Mouse (Mus musculus) urinary bladder, postnatal 36 days (tissue): ENCODE results near the gene Tubb5.

Experiments used
- DNase-seq, 2 experiments: peaks; one replicate each; pipeline ENCODE4 v3.0.0; 2022; ENCODE audit warnings: low spot score in 2 of 2, mixed read lengths in 1 of 2

Gene Tubb5

DNA sequence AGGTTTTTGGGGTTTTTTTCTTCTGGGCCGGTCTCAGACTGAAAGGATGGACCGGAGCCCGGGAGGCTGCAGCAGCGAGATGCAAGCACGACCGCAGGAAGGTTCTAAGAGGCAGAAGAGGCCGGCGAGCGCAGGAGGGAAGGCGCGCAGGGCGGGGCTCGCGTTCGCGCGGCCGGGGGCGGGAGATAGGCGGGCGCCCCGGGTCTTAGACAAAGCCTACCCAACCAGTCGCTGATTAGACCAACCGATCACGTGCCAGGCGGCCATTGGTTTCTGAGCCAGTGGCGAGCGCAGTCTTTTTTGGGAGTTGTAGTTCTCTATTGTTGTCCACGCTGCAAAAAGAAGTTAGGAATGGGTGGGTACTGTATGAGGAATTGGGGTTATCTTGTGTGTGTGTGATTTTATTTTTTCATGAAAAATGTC is at the start of gene Tubb5:
TSS of gene Tubb5 (minus strand) at position 185 of the 423 bp plus-strand sequence.
- peak; percentile 92 to 96 for DNase-seq

DNA sequence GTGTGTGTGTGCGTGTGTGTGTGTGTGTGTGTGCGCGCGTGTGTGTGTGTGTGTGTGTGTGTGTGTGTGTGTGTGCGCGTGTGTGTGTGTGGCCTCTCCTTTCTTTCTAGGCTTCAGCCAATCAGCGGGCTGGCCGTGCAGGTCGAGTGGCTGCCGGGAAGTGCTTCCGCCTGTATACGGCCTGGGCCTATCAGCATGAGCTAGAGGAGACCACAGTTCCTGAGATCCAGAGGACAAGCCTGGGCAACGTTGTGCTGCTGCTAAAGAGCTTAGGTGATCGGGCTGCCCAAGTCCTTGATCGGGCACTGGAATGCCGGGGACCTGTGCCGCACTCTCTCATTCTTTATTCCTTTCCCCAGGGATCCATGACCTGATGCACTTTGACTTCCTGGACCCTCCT is 49.6 kb upstream of the Tubb5 start:
- DNase-seq = no peak

- DNase-seq = no peak
Measured at GRCm38 (mm10) chr17:35883777-35884176, 45.7 kb upstream of the Tubb5 start.

- no peak for DNase-seq
Measured at GRCm38 (mm10) chr17:35882924-35883323, 44.8 kb upstream of the Tubb5 start.

DNA sequence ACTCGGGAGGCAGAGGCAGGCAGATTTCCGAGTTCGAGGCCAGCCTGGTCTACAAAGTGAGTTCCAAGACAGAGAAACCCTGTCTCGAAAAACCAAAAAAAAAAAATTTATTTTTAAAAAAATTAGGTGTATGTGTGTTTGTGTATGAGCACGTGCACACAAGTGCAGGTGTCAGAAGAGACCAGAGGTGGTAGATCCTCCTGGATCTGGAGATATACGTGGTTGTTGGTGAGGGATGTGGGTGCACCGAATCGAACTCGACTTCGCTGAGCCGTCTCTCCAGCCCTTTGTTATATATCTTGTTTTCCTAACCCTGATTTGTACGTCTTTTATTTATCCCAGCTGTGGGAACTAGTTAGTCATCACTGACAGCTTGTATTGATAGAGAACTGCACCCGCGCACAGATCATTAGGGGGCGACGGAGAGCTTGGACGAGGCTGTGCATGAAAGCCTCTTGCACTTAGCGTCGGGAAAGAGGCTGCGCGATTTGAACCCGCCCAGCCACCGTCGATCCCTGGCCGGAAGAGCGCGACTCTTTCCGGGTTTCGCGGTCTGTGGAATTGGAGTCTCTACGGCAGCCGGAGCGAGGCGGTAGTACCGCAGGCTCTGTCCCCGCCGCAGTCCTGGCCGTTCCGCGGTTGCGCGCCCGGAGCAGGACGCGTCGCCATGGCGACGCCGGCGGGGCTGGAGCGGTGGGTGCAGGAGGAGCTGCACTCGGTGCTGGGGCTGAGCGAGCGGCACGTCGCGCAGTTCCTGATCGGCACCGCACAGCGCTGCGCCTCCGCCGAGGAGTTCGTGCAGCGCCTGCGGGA is 41.3 kb upstream of the Tubb5 start, which contains the start of gene Dhx16:
TSS of gene Dhx16 (plus strand) at position 575 of the 813 bp plus-strand sequence.
- DNase-seq = peak; percentile 90 to 94

DNA sequence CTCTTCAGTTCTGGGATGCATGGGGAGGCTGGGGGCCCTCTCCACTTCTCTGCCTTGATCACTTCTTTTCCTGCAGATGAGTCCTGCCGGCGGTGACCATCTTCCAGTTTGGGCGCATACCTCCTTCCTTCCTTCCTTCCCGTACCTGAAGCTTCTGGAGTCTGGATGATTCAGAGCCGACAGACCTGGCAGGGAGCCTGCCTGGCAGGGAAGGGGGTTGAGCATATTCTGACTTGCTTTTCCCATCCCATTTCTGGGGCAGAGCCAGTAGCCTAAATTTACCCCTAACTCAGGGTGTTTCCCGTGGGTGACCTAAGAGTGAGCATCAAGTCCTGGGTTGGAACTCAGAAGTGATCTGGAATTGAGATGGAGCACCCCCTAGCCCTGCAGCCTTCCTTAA is 36.6 kb upstream of the Tubb5 start:
- no peak for DNase-seq

- peak; percentile 84 to 89 for DNase-seq
Measured at GRCm38 (mm10) chr17:35873774-35874519, 35.8 kb upstream of the Tubb5 start.

- no peak for DNase-seq
Measured at GRCm38 (mm10) chr17:35870884-35871696, 33.0 kb upstream of the Tubb5 start.

DNA sequence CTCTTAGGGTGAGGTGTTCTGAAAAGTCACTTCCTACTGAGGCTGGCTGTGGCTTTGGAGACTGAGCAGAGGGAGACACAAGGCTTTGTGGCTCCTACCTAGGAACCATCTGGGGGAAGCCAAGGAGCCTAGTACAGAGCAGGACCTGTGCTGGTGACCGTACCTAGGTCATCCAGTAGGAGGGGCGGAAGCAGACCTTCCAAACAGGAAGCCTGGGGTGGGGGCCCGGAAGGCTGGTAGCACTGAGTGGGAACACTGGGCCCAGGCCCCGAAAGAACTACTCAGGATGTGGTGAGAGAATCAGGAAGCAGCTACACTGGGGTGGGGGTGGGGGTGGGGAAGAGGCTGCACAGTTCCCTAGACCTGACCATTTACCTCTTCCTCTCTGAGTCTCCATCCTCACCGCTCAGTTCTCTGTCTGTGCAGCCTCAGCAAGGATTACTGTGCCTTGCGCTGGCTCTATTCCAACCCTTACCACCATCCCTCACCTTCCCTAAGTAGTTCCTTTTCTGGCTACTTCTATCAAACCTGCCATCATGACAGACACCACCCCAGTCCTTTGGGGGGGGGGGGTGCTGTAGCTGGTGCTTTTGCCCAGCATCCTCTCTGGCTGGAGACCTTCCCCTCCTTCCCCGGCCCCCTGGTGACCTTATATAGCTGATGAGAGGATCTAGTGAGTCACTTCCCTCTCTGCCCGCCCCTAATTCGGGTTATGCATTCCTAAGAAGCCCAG is 32.2 kb upstream of the Tubb5 start:
- DNase-seq = peak; percentile 23 to 54

GRCm38 (mm10) chr17:35869346-35870067 is 31.4 kb upstream of the Tubb5 start:
- DNase-seq = peak; percentile 23 to 50

GRCm38 (mm10) chr17:35868961-35869345 is 30.8 kb upstream of the Tubb5 start:
- DNase-seq = no peak

GRCm38 (mm10) chr17:35868165-35868820 is 30.2 kb upstream of the Tubb5 start:
- DNase-seq = no peak

GRCm38 (mm10) chr17:35866911-35867890 is 29.1 kb upstream of the Tubb5 start:
- peak; percentile 20 to 39 for DNase-seq

DNA sequence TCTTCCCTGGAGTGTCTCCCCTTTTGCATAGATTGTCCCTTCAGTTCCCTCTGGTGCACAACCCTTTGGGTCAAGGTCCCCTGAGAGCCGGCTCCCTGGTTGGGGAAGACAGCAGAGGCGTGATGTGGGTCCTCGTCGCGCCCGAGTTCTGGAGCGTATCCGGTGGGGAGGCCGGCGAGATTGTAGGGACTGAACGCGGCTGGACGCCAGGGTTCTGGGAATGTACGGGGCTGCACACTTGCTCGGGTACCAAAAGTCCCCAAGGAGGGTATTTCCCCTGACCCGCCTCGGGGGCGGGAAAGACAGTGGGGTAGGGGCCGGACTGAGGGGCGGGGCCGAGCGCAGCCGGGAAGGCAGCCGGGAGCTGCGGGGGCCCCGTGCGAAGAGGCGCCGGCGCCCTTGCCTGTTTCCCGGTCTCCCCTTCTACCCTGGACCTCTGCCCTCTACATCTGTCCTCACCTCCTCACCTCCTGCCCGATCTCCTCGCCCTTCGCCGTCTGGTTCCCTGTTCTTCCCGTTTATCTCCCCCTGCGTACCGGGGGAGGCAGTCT is 28.2 kb upstream of the Tubb5 start:
- peak; percentile 42 to 68 for DNase-seq

GRCm38 (mm10) chr17:35865481-35866280 is 27.6 kb upstream of the Tubb5 start, which contains the start of gene Ppp1r18:
Gene Ppp1r18, plus strand, starts transcription at chr17:35865593.
- peak; percentile 49 to 67 for DNase-seq

- DNase-seq = no peak
Measured at GRCm38 (mm10) chr17:35864832-35865353, 26.8 kb upstream of the Tubb5 start.

DNA sequence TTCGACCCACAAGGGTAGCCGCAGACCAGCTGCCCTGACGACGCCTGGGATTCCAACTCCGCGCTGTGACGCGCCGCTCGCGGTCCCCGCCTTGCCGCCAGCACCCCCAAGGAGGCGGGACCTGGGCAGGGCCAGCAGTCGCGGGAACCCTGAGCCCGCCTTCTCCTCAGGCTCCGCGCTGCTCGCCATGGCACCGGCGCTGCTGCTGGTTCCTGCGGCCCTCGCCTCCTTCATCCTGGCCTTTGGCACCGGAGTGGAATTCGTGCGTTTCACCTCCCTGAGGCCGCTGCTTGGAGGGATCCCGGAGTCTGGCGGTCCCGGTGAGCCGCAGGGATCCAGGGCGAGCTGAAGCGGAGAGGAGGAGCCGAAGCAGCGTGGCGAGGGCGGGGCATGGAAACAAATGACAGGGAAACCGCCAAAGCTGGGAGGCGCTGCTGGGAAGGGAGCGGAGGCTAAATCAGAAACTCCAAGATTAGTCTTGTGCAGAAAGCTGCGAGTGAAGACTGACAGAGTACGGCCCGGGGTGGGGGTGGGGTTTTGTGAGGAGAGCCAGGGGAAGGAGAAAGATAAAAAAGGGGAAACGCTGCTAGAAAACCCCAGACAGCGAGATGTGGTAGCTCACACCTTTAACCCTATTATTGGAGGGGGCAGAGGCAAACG is 23.2 kb upstream of the Tubb5 start, which contains the start of gene Nrm:
TSS of gene Nrm (plus strand) at position 121 of the 660 bp plus-strand sequence.
- peak; percentile 89 to 92 for DNase-seq
